Mouse (Mus musculus) erythroblast, embryonic 14.5 days (primary cell): Measurements from ENCODE around the gene Jak3. TPM values are rescaled to one million over a fixed set of nuclear protein-coding genes. Genes with fewer than 3 reads are reported as not detected.

Experiments
- H3K27me3 ChIP-seq: 2 replicates; pipeline ENCODE4 v1.6.1; 2012; ENCODE audit warnings: inconsistent platforms; ENCODE audit not compliant: control insufficient read depth
- H3K36me3 ChIP-seq: 2 replicates; pipeline ENCODE4 v1.6.1; 2012; ENCODE audit warnings: mild to moderate bottlenecking, inconsistent platforms; ENCODE audit not compliant: control insufficient read depth
- H3K4me1 ChIP-seq: 2 replicates; pipeline ENCODE4 v1.6.1; 2012; ENCODE audit warnings: inconsistent platforms; ENCODE audit not compliant: control insufficient read depth
- H3K4me3 ChIP-seq: replicated peaks from 2 replicates; pipeline ENCODE3; 2012; ENCODE audit warnings: moderate library complexity, mild to moderate bottlenecking, inconsistent platforms
- H3K9me3 ChIP-seq: 2 replicates; pipeline ENCODE4 v1.6.1; 2012; ENCODE audit warnings: low read length, inconsistent platforms, mixed read lengths; ENCODE audit not compliant: control insufficient read depth
- GATA1 ChIP-seq: IDR thresholded peaks from 2 replicates; pipeline ENCODE4 v1.6.1; 2012; ENCODE audit warnings: low read length, inconsistent platforms, mixed read lengths
- TAL1 ChIP-seq: IDR thresholded peaks from 3 replicates; pipeline ENCODE4 v1.6.1; 2012; ENCODE audit warnings: low read length, inconsistent platforms, mixed read lengths
- polyA plus RNA-seq: library from polyadenylated mRNA; stranded (reverse); fragments of >175 nt; gene quantifications from 2 replicates; pipeline ENCODE4 v1.2.3, GENCODE M21; 2012

Gene Jak3
- polyA plus RNA-seq, 1 experiment: 1.5 TPM

DNA sequence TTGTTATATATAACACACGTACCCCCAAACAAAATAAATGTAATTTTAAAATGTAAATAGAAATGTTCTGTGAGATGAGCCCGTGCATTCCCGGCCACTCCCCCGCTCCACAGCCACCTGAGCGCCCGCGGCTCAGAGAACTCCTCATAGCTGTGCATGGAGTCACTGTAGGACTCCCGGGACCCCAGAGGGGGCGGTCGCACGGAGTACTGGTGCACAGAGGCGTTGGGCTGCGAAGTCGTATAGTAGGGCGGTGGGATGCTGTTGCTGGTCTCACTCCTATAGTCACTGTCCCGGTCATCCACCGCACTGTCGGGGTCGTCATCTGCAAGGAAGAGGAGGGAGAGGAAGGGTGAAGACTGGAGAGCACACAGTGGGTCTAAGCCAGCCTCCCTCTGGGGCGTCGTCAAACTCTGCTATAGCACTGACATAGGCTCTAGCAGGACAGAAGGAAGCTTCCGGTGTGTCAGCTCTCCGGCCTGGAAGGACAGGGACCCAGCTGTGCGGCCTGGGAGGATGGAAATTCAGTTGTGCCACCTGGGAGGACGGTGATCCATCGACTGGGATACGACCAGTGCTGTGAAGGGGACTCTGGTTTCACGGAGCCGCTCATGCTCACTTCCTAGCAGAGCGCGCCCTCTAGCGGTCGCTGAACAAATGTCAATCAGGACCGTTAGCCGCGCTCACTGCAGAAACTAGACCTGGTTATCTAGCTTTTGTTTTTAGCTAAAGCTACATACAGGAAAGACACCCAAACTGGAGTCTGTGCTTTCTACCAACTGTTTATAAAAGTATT, 15.6 kb upstream of the Jak3 start:
- Histone ChIP-seq H3K36me3 (no peaks in the 10 kb centered on the region), H3K4me1 (peaks cover 14% of the 10 kb centered on the region), H3K9me3 (no peaks in the 10 kb centered on the region), H3K27me3 (peaks cover 50% of the 10 kb centered on the region), H3K4me3 (no peak overlapping the region)
- TF ChIP-seq GATA1: no peak
- TF ChIP-seq TAL1: no peak

DNA sequence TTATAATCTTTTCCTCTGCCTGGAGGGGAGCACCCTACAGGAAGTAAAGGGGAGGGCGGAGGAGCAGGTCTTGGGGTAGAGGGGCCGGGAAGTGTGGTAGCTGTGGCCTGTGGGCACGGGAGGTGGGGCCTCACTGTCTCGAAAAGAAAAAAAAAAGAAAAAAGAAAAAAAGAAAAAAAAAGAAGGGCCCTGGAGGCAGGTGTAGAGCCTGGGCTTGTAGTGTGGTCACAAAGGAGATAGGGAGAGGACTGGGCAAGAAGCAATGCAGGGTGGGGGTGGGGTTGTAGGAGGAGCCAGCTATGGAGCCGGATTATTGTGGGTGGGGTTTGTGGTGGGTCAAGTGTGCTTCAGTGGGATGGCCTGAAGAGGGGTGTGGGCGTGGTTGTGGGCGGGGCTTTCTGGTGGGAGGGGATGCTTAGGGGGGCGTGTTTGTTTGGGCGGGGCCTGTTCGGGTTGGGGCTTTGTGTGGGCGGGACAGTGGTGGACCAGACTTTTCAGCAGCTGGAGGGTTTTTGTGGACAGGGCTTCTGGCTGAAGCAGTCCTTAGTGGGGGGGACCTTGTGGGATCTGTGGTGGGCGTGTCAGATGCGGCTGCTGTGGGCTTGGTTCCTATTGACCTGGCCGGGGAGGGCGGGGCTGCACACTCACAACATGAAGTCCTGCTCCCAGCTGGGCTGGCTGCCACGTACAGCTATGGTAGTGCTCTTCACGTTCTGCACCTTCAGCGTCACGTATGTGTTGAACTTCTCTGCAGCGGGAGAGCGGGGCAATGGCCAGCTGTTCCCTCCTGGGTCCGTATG, 10.6 kb upstream of the Jak3 start:
- Histone ChIP-seq H3K4me1 (peaks cover 12% of the 10 kb centered on the region), H3K36me3 (no peaks in the 10 kb centered on the region), H3K9me3 (no peaks in the 10 kb centered on the region), H3K4me3 (peak overlapping the region; percentile 6), H3K27me3 (peaks cover 63% of the 10 kb centered on the region)
- TF ChIP-seq TAL1 (no peak), GATA1 (no peak)

DNA sequence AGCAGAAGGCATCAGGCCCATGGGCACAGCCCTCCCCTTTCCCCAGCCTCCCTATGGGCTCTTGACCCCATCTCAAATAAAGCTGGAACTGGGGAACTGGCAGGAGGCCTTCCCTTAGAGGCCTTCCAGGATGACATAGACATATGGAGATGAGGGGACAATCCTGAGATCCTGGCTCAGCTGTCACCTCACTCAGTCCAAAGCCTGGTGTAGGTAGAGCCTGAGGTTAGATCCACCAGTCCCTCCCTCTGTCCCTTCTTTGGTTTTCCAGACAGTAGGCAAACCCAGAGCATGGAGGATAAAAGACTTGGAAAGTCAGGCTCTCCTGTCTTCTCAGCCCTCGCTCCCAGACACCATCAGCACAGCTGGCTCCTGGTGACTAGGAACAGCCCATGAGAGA, 9.2 kb upstream of the Jak3 start:
- Histone ChIP-seq H3K36me3 (no peaks in the 10 kb centered on the region), H3K4me3 (no peak overlapping the region), H3K27me3 (peaks cover 71% of the 10 kb centered on the region), H3K9me3 (no peaks in the 10 kb centered on the region), H3K4me1 (peaks cover 22% of the 10 kb centered on the region)
- TF ChIP-seq GATA1: no peak

DNA sequence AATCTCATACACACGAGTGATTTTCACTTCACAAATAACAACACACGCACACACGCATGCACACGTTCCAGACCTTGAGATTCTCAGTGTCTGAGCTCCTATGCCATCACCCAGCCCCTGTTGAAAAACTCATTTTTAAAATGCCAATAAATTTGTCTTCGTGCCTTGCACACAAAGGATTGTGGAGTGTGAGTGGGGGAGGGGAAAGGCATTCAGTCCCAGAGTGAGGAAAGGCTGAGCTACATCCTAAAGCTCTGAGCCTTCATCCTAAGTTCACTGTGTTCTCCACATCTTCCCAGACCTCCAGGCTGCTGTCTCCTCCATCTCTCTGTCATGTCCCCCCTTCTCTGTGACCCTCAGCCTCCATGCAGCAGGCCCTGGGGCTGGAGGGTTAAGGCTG, 8.8 kb upstream of the Jak3 start:
- no peaks in the 10 kb centered on the region for H3K9me3 ChIP-seq

DNA sequence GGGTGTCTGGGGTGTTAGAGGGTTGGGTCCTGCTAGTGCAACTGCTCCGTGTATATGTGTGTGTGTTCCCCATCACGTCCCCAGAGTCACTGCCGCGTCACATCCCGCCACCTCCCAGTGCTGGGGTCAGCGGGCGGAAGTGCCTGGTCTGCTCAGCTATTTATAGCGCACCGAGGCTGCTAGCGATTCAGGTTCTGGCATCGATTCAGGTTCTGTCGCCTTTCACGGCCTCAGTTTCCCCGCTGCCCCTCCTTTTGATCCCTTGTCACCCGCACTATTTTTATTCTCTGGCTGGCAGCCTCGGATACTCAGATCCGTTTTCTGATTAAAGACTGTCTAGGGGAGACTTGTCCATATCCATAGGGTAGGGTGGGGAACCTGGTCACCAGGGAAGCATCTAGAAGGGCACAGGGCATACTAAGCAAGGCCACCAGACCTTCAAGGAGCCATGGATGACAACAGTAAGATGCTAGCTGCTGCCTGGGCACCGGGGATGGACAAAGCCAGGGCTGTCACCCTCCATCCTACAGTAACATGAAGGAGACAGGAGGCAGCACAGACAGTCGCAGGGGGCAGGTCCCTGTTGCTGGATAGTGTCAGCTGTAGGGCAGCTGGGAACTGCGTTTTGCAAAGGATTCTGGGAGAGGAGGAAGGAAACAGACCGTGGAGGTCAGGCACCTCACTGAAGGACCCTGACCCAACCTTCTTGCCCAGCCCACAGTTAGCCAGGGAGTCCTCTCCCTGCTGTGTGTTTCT, 7.7 kb upstream of the Jak3 start:
- H3K4me1 ChIP-seq: peaks cover 23% of the 10 kb centered on the region
- TF ChIP-seq TAL1 (no peak), GATA1 (no peak)
- no peak overlapping the region for H3K4me3 ChIP-seq
- peaks cover 64% of the 10 kb centered on the region for H3K27me3 ChIP-seq
- H3K9me3 ChIP-seq: no peaks in the 10 kb centered on the region
- no peaks in the 10 kb centered on the region for H3K36me3 ChIP-seq

More for the DNA sequence above, 8.8 kb upstream of the Jak3 start:
- no peak overlapping the region for H3K4me3 ChIP-seq
- peaks cover 71% of the 10 kb centered on the region for H3K27me3 ChIP-seq
- no peak for TF ChIP-seq GATA1
- TF ChIP-seq TAL1: no peak
- H3K36me3 ChIP-seq: no peaks in the 10 kb centered on the region
- H3K4me1 ChIP-seq: peaks cover 23% of the 10 kb centered on the region

DNA sequence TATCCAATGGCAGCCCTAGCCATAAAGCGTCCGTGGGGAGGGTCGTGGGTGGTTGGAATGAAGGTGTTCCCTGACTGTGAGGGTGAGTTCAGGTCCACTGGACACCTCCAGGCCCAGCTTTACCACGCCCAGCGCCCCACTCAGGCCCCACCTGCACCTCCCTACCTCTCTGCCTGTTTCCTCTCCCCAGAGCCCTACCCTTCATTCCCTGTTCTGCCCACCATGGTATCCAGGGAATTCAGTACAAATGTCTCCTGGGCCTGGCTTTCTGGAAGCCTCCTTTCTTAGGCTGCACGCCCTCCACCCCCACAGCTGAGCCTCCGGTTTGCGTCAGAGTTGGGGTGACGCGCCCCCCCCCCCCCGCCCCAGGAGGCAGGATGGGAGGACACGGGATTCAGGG, 5.9 kb upstream of the Jak3 start:
- Histone ChIP-seq H3K27me3 (peaks cover 60% of the 10 kb centered on the region), H3K4me1 (peaks cover 23% of the 10 kb centered on the region), H3K36me3 (no peaks in the 10 kb centered on the region), H3K4me3 (no peak overlapping the region), H3K9me3 (no peaks in the 10 kb centered on the region)
- TF ChIP-seq GATA1 (no peak), TAL1 (no peak)

DNA sequence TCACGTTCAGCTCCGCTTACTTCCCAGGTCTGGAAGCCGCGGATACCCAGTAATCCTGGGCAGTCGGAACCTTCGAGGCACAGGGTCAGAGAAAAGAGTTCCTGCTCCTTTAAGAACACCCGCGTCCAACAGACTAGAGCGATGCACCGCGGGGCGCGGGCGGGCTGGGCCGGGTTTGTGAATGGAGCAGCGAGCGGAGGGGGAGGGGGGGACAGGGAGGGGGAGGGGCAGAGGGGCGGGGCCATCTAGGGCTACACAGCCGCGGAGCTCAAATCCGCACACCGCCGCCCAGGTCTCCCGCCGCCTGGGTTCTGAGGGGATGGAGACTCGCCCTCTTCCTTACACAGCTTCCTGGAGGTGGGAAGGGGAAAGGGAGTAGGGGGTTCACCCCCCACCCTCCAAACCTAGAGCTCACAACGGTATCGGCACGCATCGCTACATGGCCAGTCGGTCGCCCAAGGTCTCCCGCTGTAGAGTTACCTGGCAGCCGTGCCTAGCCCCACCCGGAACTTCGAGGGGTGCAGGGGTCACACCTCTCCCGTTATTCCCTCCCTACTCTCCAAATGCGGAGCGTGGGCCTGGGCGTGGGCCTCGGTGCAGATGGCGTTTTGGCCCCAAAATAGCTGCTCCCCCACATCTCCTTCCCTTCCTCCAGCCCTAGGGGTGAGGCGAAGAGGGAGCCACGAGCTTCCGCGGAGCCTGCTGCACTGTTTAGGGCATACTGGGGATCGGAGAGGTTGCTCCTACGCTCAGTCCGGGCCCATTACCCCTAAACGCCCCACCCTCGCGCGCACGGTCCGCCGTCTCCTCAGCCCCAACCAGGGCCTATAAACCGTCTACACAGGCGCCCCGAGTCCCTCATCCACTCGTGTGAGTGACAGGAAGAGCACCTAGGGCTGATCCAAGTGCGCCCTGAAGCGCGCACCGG, 5.2 kb upstream of the Jak3 start:
- Histone ChIP-seq H3K36me3 (no peaks in the 10 kb centered on the region), H3K4me1 (peaks cover 23% of the 10 kb centered on the region), H3K27me3 (peaks cover 57% of the 10 kb centered on the region), H3K4me3 (peak overlapping the region; percentile 59), H3K9me3 (no peaks in the 10 kb centered on the region)
- TF ChIP-seq GATA1: no peak
- no peak for TF ChIP-seq TAL1

DNA sequence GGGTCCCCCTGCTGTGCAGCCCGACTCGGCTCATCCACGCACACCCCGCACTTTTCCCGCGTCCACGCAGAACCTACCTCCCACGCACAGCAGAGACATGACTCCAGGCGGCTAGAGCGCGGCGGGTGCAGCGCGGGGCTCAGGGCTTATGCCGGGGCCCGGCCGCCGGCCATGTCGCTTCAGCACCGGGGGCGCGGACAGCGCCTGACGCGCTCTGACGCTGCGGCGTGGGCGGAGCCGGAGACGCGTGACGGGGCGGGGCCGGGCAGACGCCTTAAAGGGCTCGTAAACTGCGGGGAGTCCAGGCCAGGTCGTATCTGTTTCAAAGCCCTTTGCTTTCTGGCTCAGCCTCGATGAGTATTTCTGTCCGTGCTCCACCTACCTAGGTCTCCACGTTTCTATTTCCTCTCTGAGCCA, 4.5 kb upstream of the Jak3 start, which contains the start of gene Unc13a:
Gene Unc13a, minus strand, starts transcription at position 209 of the 417 bp plus-strand sequence.
- Histone ChIP-seq H3K4me3 (peak within 1 kb of the TSS; percentile 59), H3K9me3 (no peaks in the 10 kb centered on the region), H3K4me1 (peaks cover 25% of the 10 kb centered on the region), H3K27me3 (peaks cover 50% of the 10 kb centered on the region), H3K36me3 (no peaks in the 10 kb centered on the region)
- no peak for TF ChIP-seq GATA1
- no peak for TF ChIP-seq TAL1
